Mouse (Mus musculus) inflammation-experienced regulatory T-cells (primary cell): ENCODE results near the gene Dppa3. TPM values are rescaled to one million over a fixed set of nuclear protein-coding genes. Genes with fewer than 3 reads are reported as not detected.

Experiments
- polyA plus RNA-seq, 2 experiments: library from polyadenylated mRNA; unstranded; fragments of 100-300 nt; shearing (Covaris generic); gene quantifications; one replicate each; pipeline ENCODE4 v1.2.1; 2017

Gene Dppa3
- not detected for polyA plus RNA-seq

GRCm38 (mm10) chr6:122626110-122626509 is at the start of gene Dppa3:
TSS of gene Dppa3 (plus strand) at chr6:122626410.

GRCm38 (mm10) chr6:122602242-122602991 is 23.8 kb upstream of the Dppa3 start, which contains the start of gene Apobec1:
TSS of gene Apobec1 (minus strand) at chr6:122602444.

GRCm38 (mm10) chr6:122609771-122610170 is 16.4 kb upstream of the Dppa3 start, which contains the start of gene Gdf3:
TSS of gene Gdf3 (minus strand) at chr6:122610087.

Other genes starting within 250 kb of the Dppa3 start
- gene Rimklb, start 127.6 kb upstream of the Dppa3 start, polyA plus RNA-seq = under 1 TPM; 0.10 to 0.40 TPM
- gene Mfap5, start 120.6 kb upstream of the Dppa3 start, polyA plus RNA-seq = under 1 TPM in 1 of 2 experiments, not detected in 1; 0.39 TPM
- gene Aicda, start 72.6 kb upstream of the Dppa3 start, polyA plus RNA-seq = under 1 TPM in 1 of 2 experiments, not detected in 1; 0.40 TPM
- 10 to 100 TPM; 20.4 to 24.8 TPM for gene Apobec1, start 24.0 kb upstream of the Dppa3 start, polyA plus RNA-seq
- not detected for gene Gdf3, start 16.3 kb upstream of the Dppa3 start, polyA plus RNA-seq
- gene Nanog, start 81.1 kb downstream of the Dppa3 start, polyA plus RNA-seq = under 1 TPM; 0.11 to 0.23 TPM
- 10 to 100 TPM; 46.6 to 85.9 TPM for gene Slc2a3, start 175.2 kb downstream of the Dppa3 start, polyA plus RNA-seq
- gene Foxj2, start 193.5 kb downstream of the Dppa3 start, polyA plus RNA-seq = 10 to 100 TPM; 36.6 to 36.7 TPM
- gene C3ar1, start 229.8 kb downstream of the Dppa3 start, polyA plus RNA-seq = under 1 TPM in 1 of 2 experiments, not detected in 1; 0.30 TPM
- gene Necap1, start 248.1 kb downstream of the Dppa3 start, polyA plus RNA-seq = 10 to 100 TPM; 22.9 to 34.7 TPM